Mouse (Mus musculus): ENCODE data around the gene Uhrf1bp1. TPM values are rescaled to one million over a fixed set of nuclear protein-coding genes. Genes with fewer than 3 reads are reported as not detected.

The Uhrf1bp1 gene
- polyA plus RNA-seq, 1 experiment from 2014 or later = 1.4 TPM

GRCm38 (mm10) chr17:27922174-27922712 lies 66.0 kb downstream of the Uhrf1bp1 start:
- no peak for TF ChIP-seq CTCF (IDR thresholded peaks at IDR 0.05; ENCODE audit: low read depth)
- H3K9ac ChIP-seq (ENCODE audit: low read depth, low read length) = no peak overlapping the region
- no peaks in the 10 kb centered on the region for H3K27me3 ChIP-seq (replicated peaks; ENCODE audit: control insufficient read depth, insufficient read depth, low read length)
- ATAC-seq = no peak
- 48% methylated on average over 11 of the region's 11 CpGs for WGBS
- no peaks in the 10 kb centered on the region for H3K9me3 ChIP-seq (ENCODE audit: control insufficient read depth)
- H3K36me3 ChIP-seq (ENCODE audit: control insufficient read depth, insufficient read depth) = no peaks in the 10 kb centered on the region
- H3K4me3 ChIP-seq (ENCODE audit: low read depth, low read length) = no peak overlapping the region
- H3K4me1 ChIP-seq (replicated peaks; ENCODE audit: control insufficient read depth, insufficient read depth, low read length) = peaks cover 3% of the 10 kb centered on the region; the same call in 1 of the 2 replicates
- H3K4me2 ChIP-seq (replicated peaks; ENCODE audit: low read depth) = no peak overlapping the region
- H3K27ac ChIP-seq (ENCODE audit: low read depth, low read length) = no peak overlapping the region

DNA sequence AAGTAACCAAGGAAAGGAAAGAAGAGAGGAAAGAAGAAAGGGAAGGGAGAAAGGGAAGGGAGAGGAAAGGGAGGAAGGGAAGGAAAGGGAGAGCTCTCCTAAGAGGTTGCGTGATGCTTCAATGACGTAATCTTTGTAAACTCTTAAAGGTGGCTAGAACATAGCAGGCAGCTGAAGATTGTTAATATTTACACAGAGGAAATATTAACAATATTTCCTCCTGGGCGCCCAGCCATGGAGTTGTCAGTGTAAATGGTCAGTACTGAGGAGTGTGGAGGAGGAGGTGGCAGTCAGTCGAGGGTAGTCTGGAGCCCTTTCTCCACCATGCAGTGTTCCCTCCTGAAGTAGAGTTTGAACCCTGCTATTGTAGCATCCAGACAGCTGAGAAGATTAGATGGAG lies 68.8 kb downstream of the Uhrf1bp1 start:
- no peaks in the 10 kb centered on the region; the same call in 1 of the 2 replicates for H3K36me3 ChIP-seq (ENCODE audit: control insufficient read depth, insufficient read depth)
- H3K9me3 ChIP-seq (ENCODE audit: control insufficient read depth) = no peaks in the 10 kb centered on the region
- 25% methylated on average over 4 of the region's 4 CpGs for WGBS
- ATAC-seq = peak; percentile 58
- TF ChIP-seq CTCF (IDR thresholded peaks at IDR 0.05; ENCODE audit: low read depth) = no peak
- no peak overlapping the region for H3K9ac ChIP-seq (ENCODE audit: low read depth, low read length)
- no peak overlapping the region for H3K4me3 ChIP-seq (ENCODE audit: low read depth, low read length)
- H3K4me2 ChIP-seq (replicated peaks; ENCODE audit: low read depth) = no peak overlapping the region
- H3K27me3 ChIP-seq (replicated peaks; ENCODE audit: control insufficient read depth, insufficient read depth, low read length) = no peaks in the 10 kb centered on the region
- H3K27ac ChIP-seq (ENCODE audit: low read depth, low read length) = peak overlapping the region; percentile 36; the same call in 1 of the 2 replicates
- peaks cover 3% of the 10 kb centered on the region; the same call in 1 of the 2 replicates for H3K4me1 ChIP-seq (replicated peaks; ENCODE audit: control insufficient read depth, insufficient read depth, low read length)

GRCm38 (mm10) chr17:27925504-27925903 lies 69.3 kb downstream of the Uhrf1bp1 start:
- WGBS = 63% methylated on average over 7 of the region's 7 CpGs
- Histone ChIP-seq H3K27me3 (replicated peaks; ENCODE audit: control insufficient read depth, insufficient read depth, low read length) (no peaks in the 10 kb centered on the region), H3K4me3 (ENCODE audit: low read depth, low read length) (no peak overlapping the region), H3K9ac (ENCODE audit: low read depth, low read length) (no peak overlapping the region), H3K9me3 (ENCODE audit: control insufficient read depth) (no peaks in the 10 kb centered on the region), H3K4me2 (replicated peaks; ENCODE audit: low read depth) (no peak overlapping the region), H3K27ac (ENCODE audit: low read depth, low read length) (peak overlapping the region; percentile 36; the same call in 1 of the 2 replicates), H3K4me1 (replicated peaks; ENCODE audit: control insufficient read depth, insufficient read depth, low read length) (peaks cover 3% of the 10 kb centered on the region; the same call in 1 of the 2 replicates), H3K36me3 (ENCODE audit: control insufficient read depth, insufficient read depth) (no peaks in the 10 kb centered on the region; the same call in 1 of the 2 replicates)
- peak; percentile 31 for TF ChIP-seq CTCF (IDR thresholded peaks at IDR 0.05; ENCODE audit: low read depth)
- ATAC-seq = peak; percentile 31; the same call in 1 of the 2 replicates

DNA sequence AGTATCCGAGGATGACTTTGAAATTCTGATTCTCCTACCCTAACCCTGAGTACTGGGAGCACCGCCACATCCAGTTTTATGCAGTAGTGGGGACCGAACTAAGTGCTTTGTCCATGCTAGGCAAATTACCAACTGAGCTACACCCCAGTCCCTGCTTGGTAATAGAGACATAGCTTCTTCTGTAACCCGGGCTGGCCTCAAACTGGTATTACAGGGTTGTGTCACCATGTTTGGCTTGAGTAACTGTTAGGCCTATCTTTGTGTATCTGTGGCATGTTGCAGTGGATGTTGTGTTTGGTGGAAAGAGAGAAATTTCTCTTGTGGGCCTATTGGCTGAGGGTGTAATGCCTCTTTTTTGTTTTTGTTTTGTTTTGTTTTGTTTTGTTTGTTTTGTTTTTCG lies 74.0 kb downstream of the Uhrf1bp1 start:
- H3K27ac ChIP-seq (ENCODE audit: low read depth, low read length) = no peak overlapping the region
- H3K36me3 ChIP-seq (ENCODE audit: control insufficient read depth, insufficient read depth) = no peaks in the 10 kb centered on the region; the same call in 1 of the 2 replicates
- H3K4me3 ChIP-seq (ENCODE audit: low read depth, low read length) = no peak overlapping the region
- H3K9ac ChIP-seq (ENCODE audit: low read depth, low read length) = no peak overlapping the region
- H3K9me3 ChIP-seq (ENCODE audit: control insufficient read depth) = no peaks in the 10 kb centered on the region
- H3K27me3 ChIP-seq (replicated peaks; ENCODE audit: control insufficient read depth, insufficient read depth, low read length) = no peaks in the 10 kb centered on the region
- H3K4me2 ChIP-seq (replicated peaks; ENCODE audit: low read depth) = no peak overlapping the region
- peaks cover 7% of the 10 kb centered on the region; the same call in 1 of the 2 replicates for H3K4me1 ChIP-seq (replicated peaks; ENCODE audit: control insufficient read depth, insufficient read depth, low read length)
- ATAC-seq = no peak
- 91% methylated on average over 5 of the region's 5 CpGs for WGBS
- no peak for TF ChIP-seq CTCF (IDR thresholded peaks at IDR 0.05; ENCODE audit: low read depth)

DNA sequence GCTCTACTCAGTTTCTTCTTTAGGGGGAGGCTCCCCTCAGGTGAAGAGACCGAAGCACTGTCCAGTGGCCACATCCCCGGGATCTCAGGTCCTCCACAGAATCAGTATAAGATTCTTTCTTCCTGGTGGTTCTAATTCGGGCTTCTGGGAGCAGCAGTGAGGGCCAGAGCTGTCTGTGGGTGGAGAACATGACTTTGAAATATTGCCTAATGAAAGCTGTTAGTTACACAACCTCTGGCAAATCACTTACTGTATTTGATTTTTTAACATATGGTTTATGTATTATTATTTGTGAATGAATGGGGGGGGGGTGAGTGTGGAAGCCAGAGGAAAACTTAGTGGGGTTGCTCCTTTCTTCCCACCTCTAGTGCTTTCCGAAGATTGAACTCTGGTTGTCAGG lies 75.6 kb downstream of the Uhrf1bp1 start:
- Histone ChIP-seq H3K4me2 (replicated peaks; ENCODE audit: low read depth) (no peak overlapping the region), H3K4me3 (ENCODE audit: low read depth, low read length) (no peak overlapping the region), H3K27me3 (replicated peaks; ENCODE audit: control insufficient read depth, insufficient read depth, low read length) (no peaks in the 10 kb centered on the region), H3K36me3 (ENCODE audit: control insufficient read depth, insufficient read depth) (no peaks in the 10 kb centered on the region; the same call in 1 of the 2 replicates), H3K9ac (ENCODE audit: low read depth, low read length) (no peak overlapping the region), H3K4me1 (replicated peaks; ENCODE audit: control insufficient read depth, insufficient read depth, low read length) (0 out of 2 replicates have a peak, but pooled peaks cover 4% of the 10 kb centered on the region), H3K27ac (ENCODE audit: low read depth, low read length) (no peak overlapping the region), H3K9me3 (ENCODE audit: control insufficient read depth) (no peaks in the 10 kb centered on the region)
- WGBS = 73% methylated on average over 4 of the region's 4 CpGs
- TF ChIP-seq CTCF (IDR thresholded peaks at IDR 0.05; ENCODE audit: low read depth) = no peak
- ATAC-seq = no peak

DNA sequence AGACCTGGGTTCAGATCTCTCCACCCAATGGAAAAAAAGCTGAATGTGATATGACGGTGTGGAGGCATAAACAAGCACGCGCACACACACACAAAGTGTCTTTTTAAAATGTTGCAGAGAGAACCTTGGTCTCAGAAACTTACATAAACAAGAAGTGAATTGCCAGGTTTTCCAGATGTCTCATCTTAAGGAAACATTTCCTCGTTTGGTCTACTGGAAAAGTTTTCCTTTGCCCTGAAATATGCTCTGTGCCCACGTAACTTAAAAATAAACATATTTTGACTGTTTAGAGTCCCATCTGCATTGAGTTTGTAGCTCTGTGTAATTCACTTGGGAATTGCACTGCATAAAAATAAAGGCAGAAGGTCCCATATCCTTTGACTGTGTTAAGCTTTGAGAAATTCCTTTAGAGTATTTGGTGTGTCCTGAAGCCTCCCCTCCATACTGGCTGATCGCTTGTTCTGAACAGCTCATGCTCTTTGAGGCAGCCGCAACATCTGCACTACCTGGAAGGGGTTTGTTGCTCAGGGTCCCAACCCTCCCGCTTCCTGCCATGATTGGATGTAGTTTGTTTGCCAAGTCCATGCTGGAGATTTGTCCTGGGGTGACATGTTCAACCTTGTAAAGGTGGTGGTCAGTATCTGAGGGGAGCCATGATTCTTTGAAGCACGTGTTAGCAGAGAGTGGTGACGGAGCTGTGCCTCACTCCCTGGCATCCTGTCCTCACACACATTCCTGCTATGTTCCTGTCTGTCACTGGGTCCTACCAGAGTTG lies 78.1 kb downstream of the Uhrf1bp1 start:
- Histone ChIP-seq H3K9me3 (ENCODE audit: control insufficient read depth) (no peaks in the 10 kb centered on the region), H3K9ac (ENCODE audit: low read depth, low read length) (no peak overlapping the region), H3K27me3 (replicated peaks; ENCODE audit: control insufficient read depth, insufficient read depth, low read length) (no peaks in the 10 kb centered on the region), H3K4me1 (replicated peaks; ENCODE audit: control insufficient read depth, insufficient read depth, low read length) (peaks cover 4% of the 10 kb centered on the region; the same call in 1 of the 2 replicates), H3K36me3 (ENCODE audit: control insufficient read depth, insufficient read depth) (no peaks in the 10 kb centered on the region), H3K4me3 (ENCODE audit: low read depth, low read length) (no peak overlapping the region), H3K27ac (ENCODE audit: low read depth, low read length) (no peak overlapping the region; the same call in 1 of the 2 replicates), H3K4me2 (replicated peaks; ENCODE audit: low read depth) (no peak overlapping the region)
- no peak for TF ChIP-seq CTCF (IDR thresholded peaks at IDR 0.05; ENCODE audit: low read depth)
- ATAC-seq = no peak
- WGBS = 80% methylated on average over 10 of the region's 10 CpGs

Data from intestine, postnatal 0 days (tissue).